Comparison of ENCODE assay signal across 8 mouse cellular contexts in genomic region chr19:6117986-6118676, GRCm38 (mm10). TPM values are rescaled to one million over a fixed set of nuclear protein-coding genes. Genes with fewer than 3 reads are reported as not detected.
DNase-seq lines count a peak whose midpoint lies in the region; ATAC-seq and TF ChIP-seq lines count a peak whose summit lies in the region.

Gene Sac3d1 (minus strand): TSS chr19:6118650.

- WGBS in heart, embryonic 12.5 days: under 1% methylated on average over 77 of the region's 77 CpGs
- WGBS in kidney, postnatal 0 days: under 1% methylated on average over 77 of the region's 77 CpGs
- WGBS in liver, embryonic 11.5 days: under 1% methylated on average over 77 of the region's 77 CpGs
- under 1% methylated on average over 77 of the region's 77 CpGs for WGBS in stomach, embryonic 14.5 days

- peak; percentile 87 for ATAC-seq in erythroid progenitor cell, adult 5-6 weeks (replicated peaks; ENCODE audit: low FRiP score, poor library complexity, severe bottlenecking)
- peak; percentile 85 for ATAC-seq in heart, embryonic 12.5 days (ENCODE audit: insufficient number of reproducible peaks, low FRiP score)
- peak; percentile 72 for ATAC-seq in kidney, postnatal 0 days (replicated peaks; ENCODE audit: low FRiP score, low read depth)
- ATAC-seq in liver, embryonic 11.5 days (replicated peaks; ENCODE audit: low FRiP score): peak; percentile 83
- ATAC-seq in stomach, embryonic 14.5 days (ENCODE audit: insufficient number of reproducible peaks, insufficient read depth, low FRiP score, low read depth): peak; percentile 86

- H3K27me3 ChIP-seq in heart, embryonic 12.5 days (replicated peaks): no peaks in the 10 kb centered on the region
- no peaks in the 10 kb centered on the region for H3K27me3 ChIP-seq in kidney, postnatal 0 days (ENCODE audit: insufficient read depth, low read length)
- H3K27me3 ChIP-seq in liver, embryonic 11.5 days (replicated peaks; ENCODE audit: control insufficient read depth, insufficient read depth, low read length): no peaks in the 10 kb centered on the region
- H3K27me3 ChIP-seq in stomach, embryonic 14.5 days (ENCODE audit: control insufficient read depth, insufficient read depth, low read length): no peaks in the 10 kb centered on the region

- TF ChIP-seq CTCF in kidney, postnatal 0 days (IDR thresholded peaks at IDR 0.05; ENCODE audit: low read depth): no peak; the same call in 1 of the 2 replicates

- H3K36me3 ChIP-seq in heart, embryonic 12.5 days: peaks cover 38% of the 10 kb centered on the region
- H3K36me3 ChIP-seq in kidney, postnatal 0 days (ENCODE audit: insufficient read depth, low read length): peaks cover 19% of the 10 kb centered on the region
- peaks cover 14% of the 10 kb centered on the region; the same call in 1 of the 2 replicates for H3K36me3 ChIP-seq in liver, embryonic 11.5 days (ENCODE audit: control insufficient read depth, insufficient read depth, low read length)
- peaks cover 20% of the 10 kb centered on the region for H3K36me3 ChIP-seq in stomach, embryonic 14.5 days (ENCODE audit: control insufficient read depth, insufficient read depth, low read length)

- H3K4me2 ChIP-seq in heart, embryonic 12.5 days: peak within 1 kb of the TSS; percentile 77
- H3K4me2 ChIP-seq in kidney, postnatal 0 days (ENCODE audit: low read length): peak within 1 kb of the TSS; percentile 98
- peak within 1 kb of the TSS; percentile 85 for H3K4me2 ChIP-seq in liver, embryonic 11.5 days
- H3K4me2 ChIP-seq in stomach, embryonic 14.5 days (replicated peaks; ENCODE audit: low read depth, low read length): peak within 1 kb of the TSS; percentile 64

- peak; percentile 93 for DNase-seq in CD4-positive, CD25-positive, alpha-beta regulatory T cell, adult 2 months (ENCODE audit: low read depth, low spot score)
- DNase-seq in brain, embryonic 18.5 days (ENCODE audit: low read depth, low spot score): peak; percentile 91
- DNase-seq in kidney, postnatal 0 days (ENCODE audit: low spot score): peak; percentile 97
- DNase-seq in liver, embryonic 11.5 days (ENCODE audit: low spot score): peak; percentile 87
- peak; percentile 93 for DNase-seq in naive thymus-derived CD4-positive, alpha-beta T cell, adult 2 months (ENCODE audit: low read depth)

- H3K27ac ChIP-seq in heart, embryonic 12.5 days (ENCODE audit: poor library complexity, severe bottlenecking): peak within 1 kb of the TSS; percentile 92
- peak within 1 kb of the TSS; percentile 95 for H3K27ac ChIP-seq in kidney, postnatal 0 days
- peak within 1 kb of the TSS; percentile 98 for H3K27ac ChIP-seq in liver, embryonic 11.5 days (ENCODE audit: low read depth, low read length)
- peak within 1 kb of the TSS; percentile 98 for H3K27ac ChIP-seq in stomach, embryonic 14.5 days (ENCODE audit: low read length)

- peak within 1 kb of the TSS; percentile 86 for H3K9ac ChIP-seq in heart, embryonic 12.5 days
- peak within 1 kb of the TSS; percentile 81 for H3K9ac ChIP-seq in kidney, postnatal 0 days (ENCODE audit: low read depth, low read length)
- H3K9ac ChIP-seq in liver, embryonic 11.5 days (ENCODE audit: low read depth, low read length): peak within 1 kb of the TSS; percentile 93
- H3K9ac ChIP-seq in stomach, embryonic 14.5 days (replicated peaks; ENCODE audit: low read depth, low read length): peak within 1 kb of the TSS; percentile 63

- H3K4me1 ChIP-seq in heart, embryonic 12.5 days (replicated peaks): peaks cover 25% of the 10 kb centered on the region
- H3K4me1 ChIP-seq in kidney, postnatal 0 days (replicated peaks; ENCODE audit: insufficient read depth, low read length): peaks cover 5% of the 10 kb centered on the region
- peaks cover 10% of the 10 kb centered on the region for H3K4me1 ChIP-seq in liver, embryonic 11.5 days (replicated peaks; ENCODE audit: control insufficient read depth, insufficient read depth, low read length)
- peaks cover 9% of the 10 kb centered on the region; the same call in 1 of the 2 replicates for H3K4me1 ChIP-seq in stomach, embryonic 14.5 days (ENCODE audit: control insufficient read depth, insufficient read depth, low read length)

- peak within 1 kb of the TSS; percentile 70 for H3K4me3 ChIP-seq in heart, embryonic 12.5 days
- peak within 1 kb of the TSS; percentile 79 for H3K4me3 ChIP-seq in kidney, postnatal 0 days (replicated peaks; ENCODE audit: low read depth, low read length)
- peak within 1 kb of the TSS; percentile 82 for H3K4me3 ChIP-seq in liver, embryonic 11.5 days (ENCODE audit: low read depth, low read length)
- peak within 1 kb of the TSS; percentile 82 for H3K4me3 ChIP-seq in stomach, embryonic 14.5 days (ENCODE audit: low read depth, low read length)

- H3K9me3 ChIP-seq in heart, embryonic 12.5 days (replicated peaks): no peaks in the 10 kb centered on the region
- H3K9me3 ChIP-seq in kidney, postnatal 0 days (replicated peaks; ENCODE audit: low read length): no peaks in the 10 kb centered on the region
- no peaks in the 10 kb centered on the region for H3K9me3 ChIP-seq in liver, embryonic 11.5 days (ENCODE audit: control insufficient read depth, low read length)
- H3K9me3 ChIP-seq in stomach, embryonic 14.5 days (ENCODE audit: control insufficient read depth, low read depth, low read length): no peaks in the 10 kb centered on the region

RNA-seq across cellular contexts. Expression of gene Sac3d1, which starts in this region (rescaled TPM):
- 2.5 and 5.9 TPM in 2 replicates for total RNA-seq in erythroid progenitor cell, adult 5-6 weeks (2015; ENCODE audit: low replicate concordance)
- total RNA-seq in erythroid progenitor cell, adult 5-6 weeks (2017; ENCODE audit: low replicate concordance): 4.4 and 4.6 TPM in 2 replicates
- polyA plus RNA-seq in heart, embryonic 12.5 days (2016; fragmentation: Nextera tagmentation; extraction: Ambion mirVana): 35.2 and 35.9 TPM in 2 replicates
- polyA plus RNA-seq in kidney, postnatal 0 days (2015; fragmentation: Nextera tagmentation; extraction: Ambion mirVana): 32.0 and 35.9 TPM in 2 replicates
- polyA plus RNA-seq in liver, embryonic 11.5 days (2014; fragmentation: Nextera tagmentation; extraction: Ambion mirVana): 56.1 and 60.8 TPM in 2 replicates
- 45.4 and 47.9 TPM in 2 replicates for polyA plus RNA-seq in stomach, embryonic 14.5 days (2014; fragmentation: Nextera tagmentation; extraction: Ambion mirVana)

Comparison
In these comparisons a context has a peak if more than half of its experiments do, and no peak if none do; other contexts are left out.
1. Peak in every context shown above with its lines: DNase-seq, ATAC-seq, H3K4me3 ChIP-seq and H3K27ac ChIP-seq.